Mouse (Mus musculus) ovary, postnatal 36 days (tissue): ENCODE measurements around the gene Grm4.

Experiments used
- DNase-seq: peaks from one replicate; pipeline ENCODE4 v3.0.0; 2022; ENCODE audit warnings: low spot score, mixed read lengths

Gene Grm4

GRCm38 (mm10) chr17:27445364-27446075 lies 75.7 kb downstream of the Grm4 start:
- peak; percentile 76 for DNase-seq

- DNase-seq, result no peak
These were observed 78.6 kb downstream of the Grm4 start for GRCm38 (mm10) chr17:27442538-27443113.

GRCm38 (mm10) chr17:27441778-27442177 lies 79.4 kb downstream of the Grm4 start:
- peak; percentile 27 for DNase-seq

GRCm38 (mm10) chr17:27435799-27436198 lies 85.4 kb downstream of the Grm4 start:
- DNase-seq, result no peak

- no peak for DNase-seq
These were observed 86.0 kb downstream of the Grm4 start for GRCm38 (mm10) chr17:27435225-27435624.

GRCm38 (mm10) chr17:27434066-27434465 lies 87.1 kb downstream of the Grm4 start:
- DNase-seq, result no peak

GRCm38 (mm10) chr17:27433179-27433680 lies 88.0 kb downstream of the Grm4 start:
- no peak for DNase-seq

GRCm38 (mm10) chr17:27432145-27432650 lies 89.0 kb downstream of the Grm4 start:
- no peak for DNase-seq

- no peak for DNase-seq
These were observed 90.0 kb downstream of the Grm4 start for GRCm38 (mm10) chr17:27431049-27431839.

GRCm38 (mm10) chr17:27429757-27430156 lies 91.4 kb downstream of the Grm4 start:
- no peak for DNase-seq

GRCm38 (mm10) chr17:27425016-27425415 lies 96.2 kb downstream of the Grm4 start:
- no peak for DNase-seq

GRCm38 (mm10) chr17:27424356-27424755 lies 96.8 kb downstream of the Grm4 start:
- DNase-seq, result no peak

- DNase-seq, result no peak
These were observed 98.3 kb downstream of the Grm4 start for GRCm38 (mm10) chr17:27422726-27423381.

GRCm38 (mm10) chr17:27422371-27422725 lies 98.9 kb downstream of the Grm4 start:
- DNase-seq, result no peak

- DNase-seq, result no peak
These were observed 99.4 kb downstream of the Grm4 start for GRCm38 (mm10) chr17:27421837-27422236.

- DNase-seq, result no peak
These were observed 112.2 kb downstream of the Grm4 start for GRCm38 (mm10) chr17:27409006-27409405.

- DNase-seq, result no peak
These were observed 112.7 kb downstream of the Grm4 start for GRCm38 (mm10) chr17:27408531-27408930.

- DNase-seq, result no peak
These were observed 114.2 kb downstream of the Grm4 start for GRCm38 (mm10) chr17:27406956-27407355.

GRCm38 (mm10) chr17:27405376-27406024 lies 115.7 kb downstream of the Grm4 start:
- DNase-seq, result no peak

GRCm38 (mm10) chr17:27401200-27401599 lies 120.0 kb downstream of the Grm4 start:
- DNase-seq, result no peak

GRCm38 (mm10) chr17:27393931-27394330 lies 127.3 kb downstream of the Grm4 start:
- no peak for DNase-seq

GRCm38 (mm10) chr17:27393432-27393831 lies 127.8 kb downstream of the Grm4 start:
- DNase-seq, result no peak
